Mouse (Mus musculus) stomach, postnatal 0 days (tissue): ENCODE measurements around the gene Hdac4. TPM values are rescaled to one million over a fixed set of nuclear protein-coding genes. Genes with fewer than 3 reads are reported as not detected.
A peak's percentile ranks its signal among the peaks of the same experiment; 100 is the strongest.

Source experiments
- ATAC-seq: fragments of 200-750 bp; cut with Nextera tagmentation; 2 replicates; pipeline ENCODE4 v1.8.0; 2017; ENCODE audit not compliant: low FRiP score, low TSS enrichment
- DNase-seq: peaks from one replicate; pipeline ENCODE4 v3.0.0-alpha.2; 2016; ENCODE audit warnings: low spot score
- H3K27ac ChIP-seq: fragments of 300-500 bp; sonication (generic); replicated peaks from 2 replicates; pipeline ENCODE4 v1.5.1; 2014; ENCODE audit warnings: mild to moderate bottlenecking, control low read depth
- H3K27me3 ChIP-seq: fragments of 300-500 bp; sonication (generic); 2 replicates; pipeline ENCODE4 v1.6.1; 2014; ENCODE audit warnings: low read length; ENCODE audit not compliant: control insufficient read depth, insufficient read depth
- H3K36me3 ChIP-seq: fragments of 300-500 bp; sonication (generic); 2 replicates; pipeline ENCODE4 v1.6.1; 2014; ENCODE audit warnings: low read length, mixed read lengths; ENCODE audit not compliant: control insufficient read depth, insufficient read depth
- H3K4me1 ChIP-seq: fragments of 300-500 bp; sonication (generic); replicated peaks from 2 replicates; pipeline ENCODE4 v1.6.1; 2014; ENCODE audit warnings: antibody characterized with exemption; ENCODE audit not compliant: control insufficient read depth, insufficient read depth
- H3K4me2 ChIP-seq: fragments of 300-500 bp; sonication (generic); replicated peaks from 2 replicates; pipeline ENCODE4 v1.6.1; 2014; ENCODE audit warnings: low read depth, mild to moderate bottlenecking, control low read depth, moderate library complexity
- H3K4me3 ChIP-seq: fragments of 300-500 bp; sonication (generic); 2 replicates; pipeline ENCODE4 v1.5.1; 2014; ENCODE audit warnings: low read depth, low read length, control low read depth
- H3K9ac ChIP-seq: fragments of 300-500 bp; sonication (generic); 2 replicates; pipeline ENCODE4 v1.6.1; 2014; ENCODE audit warnings: mild to moderate bottlenecking, low read length, control low read depth, mixed read lengths
- H3K9me3 ChIP-seq: fragments of 300-500 bp; sonication (generic); 2 replicates; pipeline ENCODE4 v1.6.1; 2016; ENCODE audit warnings: low read length; ENCODE audit not compliant: control insufficient read depth
- CTCF ChIP-seq: IDR thresholded peaks from 2 replicates; pipeline ENCODE4 v1.5.1; 2016; ENCODE audit warnings: antibody characterized with exemption, low read depth, mild to moderate bottlenecking, moderate library complexity
- EP300 ChIP-seq: optimal IDR thresholded peaks from 2 replicates; pipeline ENCODE3; 2016; ENCODE audit warnings: antibody characterized with exemption
- WGBS: fragments of 180-500 bp; shearing (Covaris S2); extraction: QIAGEN DNeasy Blood & Tissue Kit; methylation state at CpG from one replicate; pipeline ENCODE4 v1.1.7; 2014; 5-methylcytosine and 5-hydroxymethylcytosine counted together
- polyA plus RNA-seq: library from polyadenylated mRNA; unstranded; fragments of >200 nt; fragmentation: Nextera tagmentation; extraction: Ambion mirVana; gene quantifications from 2 replicates; pipeline ENCODE4 v1.2.1, GENCODE M21; 2015

Gene Hdac4
- polyA plus RNA-seq, 1 experiment from 2014 or later = 10.9 TPM

- peak overlapping the region; percentile 72 for H3K4me3 ChIP-seq
- peak overlapping the region; percentile 96 for H3K27ac ChIP-seq
- peak; percentile 99 for ATAC-seq
- peak; percentile 100 for DNase-seq
- peaks cover 3% of the 10 kb centered on the region; the same call in 1 of the 2 replicates for H3K4me1 ChIP-seq
- TF ChIP-seq CTCF (0 out of 2 replicates have a peak, but pooled peaks have one; percentile 7), EP300 (no peak)
- peak overlapping the region; percentile 91 for H3K9ac ChIP-seq
- no peaks in the 10 kb centered on the region for H3K36me3 ChIP-seq
- no peaks in the 10 kb centered on the region for H3K27me3 ChIP-seq
- H3K4me2 ChIP-seq = peak overlapping the region; percentile 74
- H3K9me3 ChIP-seq = no peaks in the 10 kb centered on the region
- under 1% methylated on average over 67 of the region's 97 CpGs for WGBS
Measured at GRCm38 (mm10) chr1:92180141-92181137, 15.1 kb downstream of the Hdac4 start.

GRCm38 (mm10) chr1:92179489-92180006 lies 16.0 kb downstream of the Hdac4 start:
- TF ChIP-seq EP300 (no peak), CTCF (no peak)
- DNase-seq = peak; percentile 60
- WGBS = 0% methylated on average over 34 of the region's 61 CpGs

DNA sequence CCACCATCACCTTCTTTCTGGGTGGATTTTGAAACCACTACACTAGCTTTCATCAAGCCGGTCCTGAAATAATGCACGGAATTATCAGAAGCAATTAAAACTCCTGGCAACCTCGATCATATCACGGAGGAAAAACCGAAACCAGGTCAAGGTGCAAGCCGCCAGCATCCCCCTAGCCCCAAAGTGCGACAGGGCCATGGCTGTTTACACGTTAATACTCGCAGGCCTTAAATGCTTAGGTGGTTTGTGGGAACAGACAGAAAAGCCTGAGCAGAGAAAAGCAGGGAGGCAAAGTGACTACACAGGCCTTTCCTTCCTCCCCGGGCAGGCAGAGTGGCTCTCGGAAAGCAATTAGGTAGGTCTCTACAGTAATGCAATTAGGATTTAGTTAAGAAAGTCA lies 16.4 kb downstream of the Hdac4 start:
- Histone ChIP-seq H3K4me2 (peak overlapping the region; percentile 74), H3K9ac (peak overlapping the region; percentile 91), H3K4me3 (peak overlapping the region; percentile 72), H3K27me3 (no peaks in the 10 kb centered on the region), H3K9me3 (no peaks in the 10 kb centered on the region), H3K36me3 (no peaks in the 10 kb centered on the region), H3K27ac (no peak overlapping the region; the same call in 1 of the 2 replicates), H3K4me1 (peaks cover 6% of the 10 kb centered on the region)
- TF ChIP-seq CTCF (no peak), EP300 (no peak)
- DNase-seq = no peak
- no peak for ATAC-seq
- 17% methylated on average over 11 of the region's 11 CpGs for WGBS

More at GRCm38 (mm10) chr1:92179489-92180006, 16.0 kb downstream of the Hdac4 start:
- H3K4me1 ChIP-seq = peaks cover 6% of the 10 kb centered on the region
- H3K27me3 ChIP-seq = no peaks in the 10 kb centered on the region
- H3K9me3 ChIP-seq = no peaks in the 10 kb centered on the region
- H3K4me3 ChIP-seq = peak overlapping the region; percentile 72
- ATAC-seq = no peak
- H3K27ac ChIP-seq = peak overlapping the region; percentile 96
- H3K4me2 ChIP-seq = peak overlapping the region; percentile 74
- no peaks in the 10 kb centered on the region for H3K36me3 ChIP-seq
- peak overlapping the region; percentile 91 for H3K9ac ChIP-seq

GRCm38 (mm10) chr1:92178021-92178895 lies 17.2 kb downstream of the Hdac4 start:
- Histone ChIP-seq H3K4me2 (peak overlapping the region; percentile 74), H3K4me3 (peak overlapping the region; percentile 72; the same call in 1 of the 2 replicates), H3K27ac (no peak overlapping the region), H3K9ac (peak overlapping the region; percentile 38; the same call in 1 of the 2 replicates), H3K4me1 (peaks cover 10% of the 10 kb centered on the region), H3K27me3 (no peaks in the 10 kb centered on the region), H3K9me3 (no peaks in the 10 kb centered on the region), H3K36me3 (no peaks in the 10 kb centered on the region)
- TF ChIP-seq EP300 (no peak), CTCF (peak; percentile 43)
- ATAC-seq (no peak), DNase-seq (no peak)
- 53% methylated on average over 10 of the region's 10 CpGs for WGBS

DNA sequence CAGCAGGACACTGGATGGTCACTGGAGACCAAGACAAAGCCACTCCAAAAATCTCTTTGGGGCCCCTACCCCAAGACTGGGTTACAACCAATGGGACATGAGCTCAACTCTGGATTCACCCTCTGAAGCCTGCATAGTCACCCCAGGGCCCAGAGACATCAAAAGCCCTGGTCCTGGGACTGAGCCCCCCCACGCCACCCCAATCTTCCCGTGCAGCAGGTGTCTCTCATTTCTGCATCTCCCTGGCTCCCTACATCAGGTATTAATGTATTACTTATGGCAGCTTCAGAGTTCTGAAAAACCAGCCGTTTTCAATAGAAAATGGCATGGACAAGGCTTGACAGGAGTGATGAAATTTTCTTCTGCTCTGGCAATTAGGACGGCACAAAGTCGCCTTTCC lies 17.9 kb downstream of the Hdac4 start:
- Histone ChIP-seq H3K4me2 (no peak overlapping the region), H3K4me1 (peaks cover 10% of the 10 kb centered on the region), H3K36me3 (no peaks in the 10 kb centered on the region), H3K9me3 (no peaks in the 10 kb centered on the region), H3K4me3 (no peak overlapping the region), H3K27me3 (no peaks in the 10 kb centered on the region), H3K9ac (no peak overlapping the region), H3K27ac (no peak overlapping the region)
- ATAC-seq (no peak), DNase-seq (no peak)
- WGBS = 69% methylated on average over 5 of the region's 5 CpGs
- no peak for TF ChIP-seq CTCF
- TF ChIP-seq EP300 = no peak
